Mouse (Mus musculus) heart, adult 9 months (tissue): ENCODE measurements around the gene Gsk3a.
A peak's percentile ranks its signal among the peaks of the same experiment; 100 is the strongest.

Experiments used
- DNase-seq, 2 experiments: peaks; one replicate each; pipeline ENCODE4 v3.0.0; 2022; ENCODE audit warnings: low spot score in 2 of 2

Gene Gsk3a

GRCm38 (mm10) chr7:25250141-25250972 lies 12.7 kb upstream of the Gsk3a start, which contains the start of gene Erf:
Gene Erf (minus strand): TSS chr7:25250761.
- DNase-seq, result peak; percentile 93 to 96

GRCm38 (mm10) chr7:25249314-25250140 lies 11.9 kb upstream of the Gsk3a start:
- peak; percentile 80 for DNase-seq

GRCm38 (mm10) chr7:25248846-25249313 lies 11.2 kb upstream of the Gsk3a start:
- no peak for DNase-seq

GRCm38 (mm10) chr7:25248018-25248647 lies 10.5 kb upstream of the Gsk3a start:
- DNase-seq, result peak; percentile 66 to 67

DNA sequence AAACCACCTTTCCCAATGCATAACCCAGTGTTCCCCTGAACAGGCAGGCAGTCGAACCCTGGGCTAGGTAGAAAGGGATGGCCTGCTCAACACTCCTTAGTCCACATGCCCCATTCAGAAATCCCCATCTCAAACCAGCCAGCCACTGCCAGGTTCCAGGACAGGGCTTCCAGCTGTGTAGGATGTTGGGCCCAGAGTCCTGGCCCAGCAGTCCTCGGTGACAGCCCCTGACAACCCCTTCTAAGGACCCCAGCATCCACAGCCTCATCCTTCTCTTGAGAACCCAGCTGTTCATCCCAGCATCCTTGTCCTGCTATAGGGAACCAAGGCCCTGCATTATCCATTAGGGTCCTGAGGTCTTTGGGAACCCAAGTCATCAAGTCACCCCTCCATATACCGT lies 9.8 kb upstream of the Gsk3a start:
- no peak for DNase-seq

DNA sequence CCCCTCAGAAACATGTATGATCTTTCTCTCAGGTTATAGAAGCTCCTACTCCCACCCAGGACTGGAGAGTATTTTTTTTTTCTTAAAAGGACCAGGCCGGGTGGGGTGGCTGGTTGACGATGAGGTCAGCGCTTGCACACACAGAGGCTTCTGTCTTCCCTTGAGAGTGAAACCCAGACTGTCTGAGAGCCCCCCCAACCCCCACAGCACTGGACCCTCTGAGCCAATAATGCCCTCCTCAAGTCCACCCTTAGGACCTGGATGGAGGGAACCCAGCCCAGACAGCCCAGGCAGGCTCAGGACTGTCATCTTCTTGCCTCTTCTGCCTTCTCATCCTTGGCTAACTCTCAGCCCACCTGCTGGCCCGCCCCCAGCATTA lies 9.1 kb upstream of the Gsk3a start:
- no peak for DNase-seq

- DNase-seq, result no peak
Observed at GRCm38 (mm10) chr7:25246079-25246758, 8.6 kb upstream of the Gsk3a start.

DNA sequence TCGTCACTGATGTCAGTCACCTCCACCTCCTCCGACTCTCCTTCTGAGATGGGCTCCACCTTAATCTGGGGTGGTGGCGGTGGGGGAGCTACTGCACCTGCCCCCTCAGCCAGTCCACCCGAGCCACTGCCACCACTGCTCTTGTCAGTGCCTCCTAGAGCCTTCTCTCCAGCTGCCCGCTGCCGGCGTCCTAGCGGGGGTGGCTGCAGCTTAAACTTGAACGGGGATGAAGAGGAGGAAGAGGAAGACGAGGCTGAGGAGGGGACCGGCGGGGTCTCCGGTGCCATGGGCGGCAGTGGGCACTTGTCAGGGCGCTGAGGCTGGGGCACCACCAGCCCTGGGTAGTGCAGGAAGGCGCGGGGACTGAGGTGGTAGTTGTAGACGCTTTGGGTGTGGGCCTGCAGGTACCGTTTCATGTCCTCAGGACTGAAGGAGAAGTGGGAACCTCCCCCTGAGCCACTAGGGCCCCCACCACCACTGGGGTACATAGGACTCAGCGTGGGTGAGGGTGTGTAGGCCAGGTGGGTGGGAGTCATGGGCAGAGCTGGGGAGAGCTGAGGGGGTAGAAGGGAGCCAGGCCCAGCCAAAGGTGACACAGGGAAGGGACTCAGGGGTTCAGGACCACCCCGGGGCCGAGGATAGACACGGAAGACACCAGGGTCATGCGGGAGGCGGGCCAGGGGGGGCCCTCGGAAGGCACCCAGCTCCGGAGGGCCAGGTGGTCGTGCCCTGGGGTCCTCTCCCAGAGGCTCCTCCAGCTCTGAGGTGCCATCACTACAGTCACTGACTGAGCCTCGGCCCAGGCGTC lies 7.1 kb upstream of the Gsk3a start:
- DNase-seq, result no peak

- no peak for DNase-seq
Observed at GRCm38 (mm10) chr7:25243361-25243760, 5.7 kb upstream of the Gsk3a start.

GRCm38 (mm10) chr7:25241062-25241461 lies 3.4 kb upstream of the Gsk3a start:
- DNase-seq, result peak; percentile 72 to 73

- DNase-seq, result no peak
Observed at GRCm38 (mm10) chr7:25240631-25241030, 3.0 kb upstream of the Gsk3a start.

DNA sequence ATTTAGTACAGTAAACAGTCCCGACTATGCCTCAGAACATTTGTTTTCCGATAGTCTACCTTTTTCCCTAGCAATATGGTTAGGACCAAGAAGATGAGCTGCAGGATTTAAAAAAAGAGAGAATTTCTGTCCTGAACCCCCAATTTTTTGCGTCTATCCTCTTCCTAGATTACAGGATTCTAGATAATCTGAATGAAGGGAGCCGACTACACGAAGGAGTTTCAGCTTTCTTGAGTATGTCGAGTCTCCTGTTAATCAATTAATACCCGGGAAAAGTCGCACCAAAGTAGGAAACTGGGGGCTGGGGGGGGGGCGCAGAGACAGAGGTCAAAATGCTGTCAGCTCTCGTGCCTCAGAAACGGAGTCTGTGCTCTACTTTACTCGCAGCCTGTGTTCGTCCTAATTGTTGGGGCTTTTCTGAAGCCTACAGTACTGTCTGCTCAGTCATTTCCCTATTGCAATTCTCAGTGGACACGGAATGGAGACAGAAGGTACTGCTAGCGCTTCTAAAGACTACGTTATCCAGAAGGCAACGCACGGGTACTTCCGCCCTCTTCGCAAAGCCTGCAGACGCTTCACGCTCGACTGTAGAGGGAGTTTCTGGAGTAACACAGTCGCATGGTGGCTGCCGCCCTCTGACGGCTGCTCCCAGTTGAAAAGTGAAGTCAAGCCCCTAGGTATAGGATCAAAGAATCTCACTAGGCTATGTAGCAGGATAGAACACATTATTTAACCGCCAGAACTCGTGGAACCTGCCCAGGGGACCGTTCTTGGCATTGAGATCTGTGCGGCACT lies 1.4 kb upstream of the Gsk3a start:
- DNase-seq, result peak; percentile 88 to 89

DNA sequence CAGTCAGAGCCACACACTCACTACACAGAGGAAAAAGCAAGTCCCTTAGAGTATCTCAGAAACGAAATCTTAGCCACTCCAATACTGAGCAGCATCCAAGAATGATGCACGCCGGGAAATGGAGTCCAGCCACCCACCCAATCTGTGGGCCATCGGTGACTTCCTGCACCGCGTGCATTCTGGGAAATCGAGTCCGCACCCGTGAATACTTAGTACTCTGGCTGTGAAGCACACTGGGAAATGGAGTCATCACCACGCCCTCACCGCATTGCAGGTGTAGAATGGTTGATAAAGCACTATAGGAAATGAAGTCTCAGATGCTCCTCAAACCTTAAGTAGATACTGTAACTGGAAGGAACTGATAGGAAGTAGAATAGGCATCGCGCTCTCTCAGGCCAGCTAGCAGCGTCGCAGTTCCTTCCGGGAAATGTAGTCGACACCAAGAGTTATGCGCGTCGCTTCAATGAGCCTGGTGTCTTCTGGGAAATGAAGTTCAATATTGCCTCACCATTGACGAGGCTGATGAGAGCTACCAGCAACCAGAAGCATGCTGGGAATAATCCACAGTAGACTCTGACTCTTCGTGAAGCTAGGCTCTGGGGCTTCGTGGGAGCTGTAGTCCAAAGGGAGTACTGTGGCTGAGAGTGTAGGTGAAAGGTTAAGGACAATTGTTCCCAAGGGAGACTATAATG lies 510 bp upstream of the Gsk3a start:
- DNase-seq, result peak; percentile 94 to 98

DNA sequence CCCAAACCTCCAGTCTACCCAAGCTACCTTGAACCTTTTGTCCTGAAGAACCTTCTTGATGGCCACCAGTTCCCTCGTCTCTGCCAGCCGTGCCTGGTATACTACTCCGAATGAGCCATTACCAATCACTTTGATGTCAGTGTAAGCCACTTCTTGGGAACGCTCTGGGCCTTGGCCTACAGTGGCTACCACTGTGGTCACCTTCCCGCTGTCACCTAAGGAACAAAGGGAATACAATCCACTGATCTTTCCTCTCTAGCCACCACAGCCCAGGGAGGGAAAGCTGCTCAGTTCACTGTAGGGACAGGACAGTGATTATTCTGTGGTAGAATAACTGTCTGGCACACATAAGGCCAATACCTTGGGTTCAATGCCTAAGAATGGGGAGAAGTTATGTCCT lies 2.1 kb downstream of the Gsk3a start:
- DNase-seq, result no peak

- DNase-seq, result no peak
Observed at GRCm38 (mm10) chr7:25233061-25233460, 4.6 kb downstream of the Gsk3a start.

DNA sequence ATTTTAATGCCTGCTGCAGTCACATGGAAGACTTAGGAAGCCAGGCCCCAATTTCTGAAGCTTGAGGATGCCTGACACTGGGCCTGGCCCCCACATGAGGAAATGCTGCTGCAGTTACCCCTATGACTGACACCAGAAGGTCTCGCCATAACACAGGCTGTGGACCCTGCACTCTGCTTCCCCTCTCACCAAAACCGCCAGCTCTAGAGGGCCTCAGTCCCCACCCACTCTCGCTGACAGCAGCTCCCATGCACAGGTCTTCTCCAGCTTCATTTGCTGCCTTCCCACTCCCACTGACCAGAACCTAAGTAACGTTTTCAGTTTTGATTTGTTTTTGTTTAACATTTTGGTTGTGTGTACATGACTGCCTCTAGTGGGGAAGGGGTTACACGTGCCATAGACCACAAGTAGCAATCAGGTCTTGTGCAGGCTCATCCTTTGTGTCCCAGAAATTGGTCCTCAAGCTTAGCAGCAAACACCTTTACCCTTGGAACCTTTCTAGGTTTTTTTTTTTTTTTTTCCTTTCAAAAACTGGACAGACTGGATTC lies 5.5 kb downstream of the Gsk3a start:
- DNase-seq, result no peak

GRCm38 (mm10) chr7:25230690-25231285 lies 6.9 kb downstream of the Gsk3a start:
- no peak for DNase-seq

- DNase-seq, result no peak
Observed at GRCm38 (mm10) chr7:25227523-25228300, 9.9 kb downstream of the Gsk3a start.
